Mouse (Mus musculus): ENCODE data around the gene Gpr63. TPM values are rescaled to one million over a fixed set of nuclear protein-coding genes. Genes with fewer than 3 reads are reported as not detected.
"Not testable (repeated sequence)": the region's sequence is repeated elsewhere in the genome, so short reads cannot be mapped to it uniquely, and the experiment has no call there.

Gene Gpr63
- polyA plus RNA-seq, 1 experiment: 3.0 TPM

DNA sequence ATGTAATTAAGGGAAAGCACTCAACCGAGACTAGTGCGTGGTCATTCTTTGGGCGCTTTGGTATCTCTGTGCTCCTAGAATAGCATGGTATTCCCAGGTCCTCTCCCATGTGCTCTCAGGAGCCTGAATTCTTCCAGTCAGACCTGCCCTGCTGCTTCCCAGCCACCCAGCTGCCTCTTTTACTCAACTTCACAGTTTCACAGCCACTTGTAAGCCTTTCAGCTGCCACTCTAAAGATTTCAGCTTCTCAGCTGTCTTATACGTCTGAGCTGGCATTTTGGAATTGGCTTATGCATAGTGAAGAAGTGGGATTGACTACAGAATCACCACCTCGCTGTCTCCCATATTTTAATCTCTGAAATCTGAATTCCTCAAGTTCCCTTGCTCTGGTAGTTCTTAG, 19.4 kb downstream of the Gpr63 start:
- no peak overlapping the region for H3K27ac ChIP-seq (ENCODE audit: insufficient read depth, low read length)
- no peaks in the 10 kb centered on the region for H3K4me1 ChIP-seq (ENCODE audit: control insufficient read depth, insufficient read depth, low read length)
- no peak for TF ChIP-seq CTCF (IDR thresholded peaks at IDR 0.05; ENCODE audit: borderline replicate concordance, insufficient read depth, low read length)
- no peak for TF ChIP-seq POLR2A (IDR thresholded peaks at IDR 0.05; ENCODE audit: low read depth, low read length)
- H3K4me3 ChIP-seq (ENCODE audit: insufficient read depth, low read length): no peak overlapping the region

DNA sequence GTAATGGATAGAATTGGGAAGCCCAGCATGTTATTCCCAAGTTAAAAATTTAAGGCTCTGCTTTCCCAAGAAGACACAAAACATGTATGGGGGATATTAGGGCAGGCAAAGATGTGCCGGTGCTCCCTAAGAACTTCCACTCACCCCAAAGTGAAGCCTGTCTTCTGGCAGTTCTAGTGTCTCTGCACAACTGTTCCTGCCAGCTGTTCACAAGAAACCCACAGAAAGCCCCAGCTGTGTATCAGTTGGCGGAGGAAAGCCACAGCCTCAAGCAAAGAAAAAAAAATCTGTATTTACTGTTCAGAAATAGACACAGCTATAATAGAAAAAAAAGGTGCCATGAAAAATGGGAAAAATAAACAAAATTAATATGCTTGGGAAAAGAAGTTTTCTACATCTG, 25.3 kb downstream of the Gpr63 start:
- no peak overlapping the region for H3K4me3 ChIP-seq (ENCODE audit: insufficient read depth, low read length)
- TF ChIP-seq CTCF (IDR thresholded peaks at IDR 0.05; ENCODE audit: borderline replicate concordance, insufficient read depth, low read length) (no peak), POLR2A (IDR thresholded peaks at IDR 0.05; ENCODE audit: low read depth, low read length) (no peak)
- H3K4me1 ChIP-seq (ENCODE audit: control insufficient read depth, insufficient read depth, low read length): no peaks in the 10 kb centered on the region
- no peak overlapping the region for H3K27ac ChIP-seq (ENCODE audit: insufficient read depth, low read length)

DNA sequence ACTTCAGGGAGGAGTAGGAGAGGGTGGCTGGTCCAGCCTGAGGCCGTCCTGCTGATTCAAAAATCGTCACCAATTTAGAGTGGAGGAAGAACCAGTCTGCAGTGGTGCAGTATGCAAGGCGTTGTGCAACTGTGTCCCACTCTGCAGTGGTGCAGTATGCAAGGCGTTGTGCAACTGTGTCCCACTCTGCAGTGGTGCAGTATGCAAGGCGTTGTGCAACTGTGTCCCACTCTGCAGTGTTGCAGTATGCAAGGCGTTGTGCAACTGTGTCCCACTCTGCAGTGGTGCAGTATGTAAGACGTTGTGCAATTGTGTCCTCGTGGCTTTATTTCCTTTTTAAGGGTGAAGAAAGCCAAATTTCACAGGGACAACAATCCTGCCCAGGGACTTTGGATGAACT, 43.1 kb downstream of the Gpr63 start:
- not testable (repeated sequence) for H3K4me1 ChIP-seq (ENCODE audit: control insufficient read depth, insufficient read depth, low read length); H3K4me3 ChIP-seq (ENCODE audit: insufficient read depth, low read length); H3K27ac ChIP-seq (ENCODE audit: insufficient read depth, low read length)

DNA sequence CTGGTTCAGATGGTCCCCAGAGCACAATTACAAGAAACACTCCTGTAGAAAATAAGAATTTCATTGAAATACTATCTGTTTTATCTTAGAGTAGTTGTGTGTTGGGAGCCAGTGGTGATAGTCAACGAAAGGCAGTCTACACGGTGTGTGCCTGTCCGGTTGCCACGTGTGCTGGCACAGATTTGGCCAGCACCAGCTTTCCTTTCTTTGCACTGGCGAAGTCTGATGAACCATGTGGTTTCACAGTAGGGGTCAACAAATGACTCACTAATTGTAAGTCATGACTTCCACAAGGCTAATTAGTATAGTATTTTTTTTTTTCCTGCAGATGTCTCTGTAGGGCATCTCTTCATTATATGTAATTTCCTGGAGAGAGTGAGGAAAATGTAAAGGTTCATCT, 45.6 kb downstream of the Gpr63 start:
- no peak overlapping the region for H3K27ac ChIP-seq (ENCODE audit: insufficient read depth, low read length)
- H3K4me1 ChIP-seq (ENCODE audit: control insufficient read depth, insufficient read depth, low read length): peaks cover 3% of the 10 kb centered on the region
- TF ChIP-seq CTCF (IDR thresholded peaks at IDR 0.05; ENCODE audit: borderline replicate concordance, insufficient read depth, low read length): no peak
- no peak for TF ChIP-seq POLR2A (IDR thresholded peaks at IDR 0.05; ENCODE audit: low read depth, low read length)
- no peak overlapping the region for H3K4me3 ChIP-seq (ENCODE audit: insufficient read depth, low read length)

DNA sequence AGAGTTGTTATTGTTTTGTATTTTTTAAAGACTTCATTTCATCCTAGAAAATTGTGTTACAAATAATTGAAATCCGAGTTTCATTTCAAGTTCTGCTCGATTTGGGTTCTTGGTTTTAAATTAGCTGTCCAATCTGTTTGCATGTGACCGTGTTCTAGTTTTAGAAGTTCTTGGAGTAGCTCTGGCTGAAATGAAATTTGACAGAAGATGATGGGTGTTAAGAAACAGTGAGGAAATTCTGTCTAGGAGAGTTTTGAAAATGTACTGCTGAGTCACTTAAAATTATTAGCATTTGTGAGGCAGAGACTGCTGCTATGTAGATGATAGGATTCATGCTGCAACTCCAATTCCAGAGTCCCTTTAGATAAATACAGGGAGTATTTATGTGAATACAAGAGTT, 46.5 kb downstream of the Gpr63 start:
- peaks cover 3% of the 10 kb centered on the region for H3K4me1 ChIP-seq (ENCODE audit: control insufficient read depth, insufficient read depth, low read length)

DNA sequence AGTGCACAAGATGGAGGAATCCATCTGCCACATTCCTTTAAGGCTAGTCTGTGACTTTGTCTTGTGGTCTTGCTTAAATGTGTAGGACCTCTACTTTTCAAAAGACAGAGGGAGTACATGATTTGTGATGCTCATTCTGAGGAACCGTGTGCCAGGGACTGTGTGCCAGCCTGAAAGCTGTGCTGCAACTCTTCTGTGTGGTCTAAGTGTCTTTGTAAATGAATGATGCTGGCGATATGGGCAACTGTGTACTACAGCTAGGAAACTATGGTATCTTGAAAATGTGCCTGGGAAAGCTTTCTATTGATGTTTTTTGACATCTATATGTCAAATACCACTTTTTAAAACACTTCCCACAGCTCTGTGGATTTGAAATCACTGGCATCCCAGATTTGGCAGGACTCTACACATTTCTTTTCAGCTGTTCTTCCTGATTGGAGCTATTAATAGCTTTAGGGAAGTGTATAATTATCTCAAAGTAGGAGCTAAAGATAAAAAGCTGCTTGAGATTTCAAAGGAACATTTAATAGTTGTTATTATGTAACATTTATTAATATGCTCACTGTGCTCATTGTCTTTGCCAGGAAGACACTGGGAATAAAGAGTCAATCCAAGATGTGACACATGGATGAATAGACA, 48.9 kb downstream of the Gpr63 start:
- Histone ChIP-seq H3K4me3 (ENCODE audit: insufficient read depth, low read length) (no peak overlapping the region), H3K27ac (ENCODE audit: insufficient read depth, low read length) (peak overlapping the region; percentile 89; the same call in 1 of the 2 replicates), H3K4me1 (ENCODE audit: control insufficient read depth, insufficient read depth, low read length) (peaks cover 3% of the 10 kb centered on the region)
- no peak for TF ChIP-seq CTCF (IDR thresholded peaks at IDR 0.05; ENCODE audit: borderline replicate concordance, insufficient read depth, low read length)

More for the DNA sequence above, 46.5 kb downstream of the Gpr63 start:
- TF ChIP-seq CTCF (IDR thresholded peaks at IDR 0.05; ENCODE audit: borderline replicate concordance, insufficient read depth, low read length) (no peak), POLR2A (IDR thresholded peaks at IDR 0.05; ENCODE audit: low read depth, low read length) (no peak)
- H3K27ac ChIP-seq (ENCODE audit: insufficient read depth, low read length): no peak overlapping the region
- no peak overlapping the region for H3K4me3 ChIP-seq (ENCODE audit: insufficient read depth, low read length)

DNA sequence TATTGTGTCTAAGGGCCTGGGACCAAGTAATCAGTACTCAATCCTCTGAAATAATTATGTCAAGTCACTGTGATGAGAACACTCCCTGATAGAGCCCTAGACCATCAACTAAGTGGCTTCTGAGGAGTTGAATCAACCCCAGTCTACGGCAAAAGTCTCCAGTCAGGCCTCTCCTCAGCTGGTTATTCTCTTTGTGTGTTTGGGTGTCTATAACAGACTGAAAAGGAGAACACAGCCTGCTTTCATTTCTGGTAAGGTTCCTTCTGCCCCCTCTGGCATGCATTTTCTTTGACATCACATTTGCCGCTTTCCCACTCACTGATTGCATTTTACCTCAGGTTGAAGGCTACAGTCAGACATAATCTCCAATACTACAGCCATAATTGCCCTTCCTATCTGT, 62.0 kb downstream of the Gpr63 start:
- TF ChIP-seq POLR2A (IDR thresholded peaks at IDR 0.05; ENCODE audit: low read depth, low read length): no peak
- no peak for TF ChIP-seq CTCF (IDR thresholded peaks at IDR 0.05; ENCODE audit: borderline replicate concordance, insufficient read depth, low read length)
- Histone ChIP-seq H3K4me3 (ENCODE audit: insufficient read depth, low read length) (no peak overlapping the region), H3K4me1 (ENCODE audit: control insufficient read depth, insufficient read depth, low read length) (no peaks in the 10 kb centered on the region), H3K27ac (ENCODE audit: insufficient read depth, low read length) (no peak overlapping the region)

DNA sequence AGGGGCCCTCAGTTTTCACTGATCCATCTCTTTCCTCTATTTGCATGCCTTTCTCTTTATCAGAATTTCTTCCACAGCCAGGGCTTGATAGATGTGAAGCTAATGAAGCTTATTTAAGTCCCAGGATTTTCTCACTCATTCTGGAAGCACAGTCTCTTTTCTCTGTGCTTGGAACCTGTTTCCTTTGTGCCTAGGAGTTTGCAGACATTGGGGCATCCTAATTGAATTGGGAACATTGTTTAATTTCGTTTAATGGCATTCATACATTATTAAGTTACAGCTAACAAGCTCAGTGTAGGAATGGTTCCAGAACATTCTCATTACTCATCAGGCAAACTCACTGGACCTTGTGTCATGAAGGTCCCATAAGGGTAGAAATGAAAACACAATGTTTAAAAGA, 62.5 kb downstream of the Gpr63 start:
- Histone ChIP-seq H3K27ac (ENCODE audit: insufficient read depth, low read length) (no peak overlapping the region), H3K4me1 (ENCODE audit: control insufficient read depth, insufficient read depth, low read length) (no peaks in the 10 kb centered on the region), H3K4me3 (ENCODE audit: insufficient read depth, low read length) (no peak overlapping the region)
- no peak for TF ChIP-seq CTCF (IDR thresholded peaks at IDR 0.05; ENCODE audit: borderline replicate concordance, insufficient read depth, low read length)
- TF ChIP-seq POLR2A (IDR thresholded peaks at IDR 0.05; ENCODE audit: low read depth, low read length): no peak

DNA sequence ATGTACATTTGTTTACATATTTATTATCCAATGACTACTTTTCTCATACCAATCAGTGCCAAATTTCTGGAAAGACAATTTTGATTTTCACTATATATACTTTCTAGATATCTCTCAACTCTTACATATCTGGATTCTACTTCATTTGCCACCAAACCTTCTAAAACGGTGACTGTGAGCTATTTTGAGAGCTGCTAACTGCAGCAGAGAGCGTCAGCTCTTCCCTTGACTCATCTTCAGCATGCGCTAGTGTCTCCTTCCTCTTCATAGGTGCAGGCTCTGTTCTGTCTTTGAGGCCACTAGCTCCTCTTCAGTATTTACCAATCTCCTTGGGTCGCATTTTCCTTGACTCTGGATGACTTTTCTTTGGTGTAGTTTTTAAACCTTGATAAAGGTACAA, 63.7 kb downstream of the Gpr63 start:
- H3K27ac ChIP-seq (ENCODE audit: insufficient read depth, low read length): no peak overlapping the region
- no peak overlapping the region for H3K4me3 ChIP-seq (ENCODE audit: insufficient read depth, low read length)
- no peaks in the 10 kb centered on the region for H3K4me1 ChIP-seq (ENCODE audit: control insufficient read depth, insufficient read depth, low read length)
- TF ChIP-seq POLR2A (IDR thresholded peaks at IDR 0.05; ENCODE audit: low read depth, low read length): no peak
- TF ChIP-seq CTCF (IDR thresholded peaks at IDR 0.05; ENCODE audit: borderline replicate concordance, insufficient read depth, low read length): no peak

DNA sequence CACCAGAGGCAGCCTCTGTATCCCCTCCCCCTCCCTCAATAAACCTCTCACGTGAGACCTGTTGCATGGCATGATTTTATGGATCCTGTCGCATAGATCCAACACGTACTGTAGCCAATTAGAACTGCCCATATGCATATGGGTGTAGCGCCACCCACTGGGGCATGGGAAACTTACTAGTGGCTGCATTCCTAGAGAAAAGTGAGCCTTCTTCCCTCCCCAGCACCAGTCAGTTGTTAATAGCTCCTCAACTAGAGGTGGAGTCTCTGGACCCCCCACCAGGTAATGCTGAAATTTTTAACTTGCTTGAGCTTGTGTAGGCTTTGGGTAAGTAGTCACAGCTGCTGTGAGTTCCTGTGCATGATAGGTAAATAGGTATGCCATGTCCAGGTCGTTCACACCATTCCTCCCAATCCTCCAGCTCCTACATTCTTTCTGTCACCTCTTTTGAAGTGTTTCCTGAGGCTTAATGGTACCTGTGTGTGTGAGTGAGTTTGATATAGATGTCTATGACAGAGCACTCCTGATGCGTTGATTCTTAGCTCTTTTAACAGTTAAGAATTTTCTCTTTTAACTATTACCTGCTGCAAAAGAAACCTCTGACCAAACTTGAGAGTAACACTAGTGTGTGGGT, 69.1 kb downstream of the Gpr63 start:
- H3K27ac ChIP-seq (ENCODE audit: insufficient read depth, low read length): no peak overlapping the region

More for the DNA sequence above, 69.1 kb downstream of the Gpr63 start:
- TF ChIP-seq POLR2A (IDR thresholded peaks at IDR 0.05; ENCODE audit: low read depth, low read length) (no peak), CTCF (IDR thresholded peaks at IDR 0.05; ENCODE audit: borderline replicate concordance, insufficient read depth, low read length) (no peak; the same call in 1 of the 2 replicates)
- no peaks in the 10 kb centered on the region for H3K4me1 ChIP-seq (ENCODE audit: control insufficient read depth, insufficient read depth, low read length)
- no peak overlapping the region for H3K4me3 ChIP-seq (ENCODE audit: insufficient read depth, low read length)
